Mouse (Mus musculus): ENCODE data around the gene Rps2. TPM values are rescaled to one million over a fixed set of nuclear protein-coding genes. Genes with fewer than 3 reads are reported as not detected.
"Not testable (repeated sequence)": the region's sequence is repeated elsewhere in the genome, so short reads cannot be mapped to it uniquely, and the experiment has no call there.

Rps2 gene
- 100 to 1,000 TPM; 558 to 703 (median 654) TPM for total RNA-seq (2022)

- DNase-seq (ENCODE audit: low spot score in 2 of 2) = no peak
Measured at GRCm38 (mm10) chr17:24717943-24718342, at the start of gene Rps2, which contains the start of gene Rnf151. Gene Rps2 (plus strand): TSS chr17:24718116. Gene Rnf151 (minus strand): TSS chr17:24718063.

DNA sequence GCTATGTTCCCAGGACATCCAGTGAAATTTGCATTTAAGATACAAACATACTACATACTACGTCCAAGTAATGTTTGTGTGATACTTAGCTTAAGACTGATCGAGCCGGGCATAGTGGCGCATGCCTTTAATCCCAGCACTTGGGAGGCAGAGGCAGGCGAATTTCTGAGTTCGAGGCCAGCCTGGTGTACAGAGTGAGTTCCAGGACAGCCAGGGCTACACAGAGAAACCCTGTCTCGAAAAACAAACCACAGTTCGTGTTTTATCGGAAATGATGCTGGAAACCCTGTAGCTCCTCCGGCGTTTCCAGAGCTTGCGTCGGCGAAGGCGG, 48.7 kb upstream of the Rps2 start:
- not testable (repeated sequence) for DNase-seq (ENCODE audit: low spot score in 2 of 2)

GRCm38 (mm10) chr17:24669545-24670245, 48.2 kb upstream of the Rps2 start, which contains the start of gene Zfp598:
Gene Zfp598 (plus strand): TSS chr17:24669687.
- DNase-seq (ENCODE audit: low spot score in 2 of 2) = peak; percentile 89 to 91

GRCm38 (mm10) chr17:24670246-24670844, 47.6 kb upstream of the Rps2 start:
- DNase-seq (ENCODE audit: low spot score in 2 of 2) = no peak

DNA sequence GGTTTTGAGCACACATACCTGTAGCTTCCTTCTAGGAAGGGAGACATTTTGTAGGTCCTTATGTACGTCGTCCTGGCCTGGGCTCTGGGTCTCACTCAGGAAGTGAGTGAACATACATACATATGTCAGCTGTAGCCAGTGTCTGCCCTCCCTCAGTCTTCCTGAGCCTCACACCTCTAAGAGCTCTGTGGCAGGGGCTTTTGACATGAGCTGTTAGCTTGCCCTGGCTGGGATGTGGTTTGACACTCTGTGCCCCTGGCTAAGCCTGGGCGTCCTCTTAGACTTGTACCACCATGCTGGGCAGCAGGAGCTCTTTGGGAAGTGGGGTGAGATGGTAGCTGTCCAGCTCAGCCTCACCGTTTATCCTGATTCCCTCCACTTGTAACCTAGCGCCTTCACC, 46.6 kb upstream of the Rps2 start:
- DNase-seq (ENCODE audit: low spot score in 2 of 2) = no peak

GRCm38 (mm10) chr17:24672141-24672540, 45.8 kb upstream of the Rps2 start:
- no peak for DNase-seq (ENCODE audit: low spot score in 2 of 2)

DNA sequence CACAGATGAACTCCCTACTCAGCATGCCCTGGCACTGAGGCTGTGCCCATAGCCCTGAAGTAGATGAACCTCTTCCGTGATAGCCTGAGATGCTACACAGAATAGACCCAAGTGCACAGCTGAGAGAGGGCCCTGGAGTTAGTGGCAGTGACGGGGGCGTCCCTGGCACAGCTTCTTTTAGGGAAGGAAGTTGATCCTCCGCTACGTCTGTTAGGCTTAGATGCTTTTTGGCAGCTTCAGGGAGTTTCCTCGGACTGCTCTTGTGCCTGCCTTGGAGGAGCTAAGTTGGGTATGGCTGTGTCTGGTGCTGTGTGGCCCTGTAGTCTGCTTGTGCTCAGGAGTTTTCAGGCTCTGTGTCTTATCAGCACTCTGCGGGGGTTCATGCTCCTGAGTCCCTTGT, 43.6 kb upstream of the Rps2 start:
- no peak for DNase-seq (ENCODE audit: low spot score in 2 of 2)

- DNase-seq (ENCODE audit: low spot score in 2 of 2) = no peak
Measured at GRCm38 (mm10) chr17:24676187-24676586, 41.7 kb upstream of the Rps2 start.

DNA sequence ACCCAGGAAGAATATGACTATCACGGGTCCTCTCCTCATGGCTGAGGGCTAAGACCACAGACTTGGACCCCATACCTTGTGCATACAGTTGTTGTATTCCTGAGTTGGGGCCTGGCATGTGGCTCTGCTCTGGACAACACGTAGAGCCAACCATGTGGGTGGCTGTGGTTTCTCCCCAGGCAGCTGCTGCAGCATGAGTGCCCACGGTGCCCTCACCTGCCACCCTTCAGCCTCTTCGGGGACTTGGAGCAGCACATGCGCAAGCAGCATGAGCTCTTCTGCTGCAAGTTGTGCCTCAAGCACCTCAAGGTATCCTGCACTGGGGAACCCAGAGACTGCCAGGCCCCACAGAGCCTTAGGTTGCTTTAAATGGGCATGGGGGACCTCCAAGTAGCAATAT, 41.0 kb upstream of the Rps2 start:
- DNase-seq (ENCODE audit: low spot score in 2 of 2) = no peak

DNA sequence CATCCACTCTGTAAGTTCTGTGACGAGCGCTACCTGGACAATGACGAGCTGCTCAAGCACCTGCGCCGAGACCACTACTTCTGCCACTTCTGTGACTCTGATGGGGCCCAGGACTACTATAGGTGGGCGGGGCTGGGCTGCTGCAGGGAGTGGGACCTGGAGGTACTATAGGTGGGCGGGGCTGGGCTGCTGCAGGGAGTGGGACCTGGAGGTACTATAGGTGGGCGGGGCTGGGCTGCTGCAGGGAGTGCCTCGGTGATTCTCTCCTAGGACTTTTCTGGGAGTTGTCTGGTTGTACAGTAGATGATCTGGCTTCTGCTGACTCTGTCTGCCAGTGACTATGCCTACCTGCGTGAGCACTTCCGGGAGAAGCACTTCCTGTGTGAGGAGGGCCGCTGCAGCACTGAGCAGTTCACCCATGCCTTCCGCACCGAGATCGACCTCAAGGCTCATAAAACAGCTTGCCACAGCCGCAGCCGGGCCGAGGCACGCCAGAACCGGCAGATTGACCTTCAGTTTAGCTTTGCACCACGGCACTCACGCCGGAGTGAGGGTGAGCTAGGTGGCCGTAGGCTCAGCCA, 40.3 kb upstream of the Rps2 start:
- no peak for DNase-seq (ENCODE audit: low spot score in 2 of 2)

GRCm38 (mm10) chr17:24686514-24686913, 31.4 kb upstream of the Rps2 start:
- no peak for DNase-seq (ENCODE audit: low spot score in 2 of 2)

GRCm38 (mm10) chr17:24687146-24687595, 30.7 kb upstream of the Rps2 start:
- DNase-seq (ENCODE audit: low spot score in 2 of 2) = peak; percentile 31 to 49

- DNase-seq (ENCODE audit: low spot score in 2 of 2) = no peak
Measured at GRCm38 (mm10) chr17:24687599-24687998, 30.3 kb upstream of the Rps2 start.

- no peak for DNase-seq (ENCODE audit: low spot score in 2 of 2)
Measured at GRCm38 (mm10) chr17:24689251-24690081, 28.4 kb upstream of the Rps2 start, which contains the start of gene Syngr3. Gene Syngr3 (minus strand): TSS chr17:24689955.

DNA sequence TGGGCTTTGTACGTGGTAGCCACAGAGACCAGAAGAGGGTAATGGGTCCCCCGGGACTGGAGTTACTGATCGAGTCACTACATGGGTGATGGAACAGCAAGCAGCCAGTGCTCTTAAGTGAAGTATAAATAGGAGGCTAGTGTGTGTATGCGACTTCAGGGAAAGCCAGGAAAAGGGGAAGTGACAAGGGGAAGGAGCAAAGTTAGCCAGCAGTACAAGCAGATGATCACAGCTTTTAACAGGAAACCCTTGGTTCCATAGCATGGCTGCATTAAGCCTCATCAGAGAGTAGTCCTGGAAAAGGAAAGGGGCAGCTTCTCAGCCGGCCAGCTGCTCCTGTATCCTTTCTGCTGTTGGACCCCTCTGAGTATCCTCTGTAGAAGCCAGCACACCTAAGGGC, 25.5 kb upstream of the Rps2 start:
- DNase-seq (ENCODE audit: low spot score in 2 of 2) = no peak

DNA sequence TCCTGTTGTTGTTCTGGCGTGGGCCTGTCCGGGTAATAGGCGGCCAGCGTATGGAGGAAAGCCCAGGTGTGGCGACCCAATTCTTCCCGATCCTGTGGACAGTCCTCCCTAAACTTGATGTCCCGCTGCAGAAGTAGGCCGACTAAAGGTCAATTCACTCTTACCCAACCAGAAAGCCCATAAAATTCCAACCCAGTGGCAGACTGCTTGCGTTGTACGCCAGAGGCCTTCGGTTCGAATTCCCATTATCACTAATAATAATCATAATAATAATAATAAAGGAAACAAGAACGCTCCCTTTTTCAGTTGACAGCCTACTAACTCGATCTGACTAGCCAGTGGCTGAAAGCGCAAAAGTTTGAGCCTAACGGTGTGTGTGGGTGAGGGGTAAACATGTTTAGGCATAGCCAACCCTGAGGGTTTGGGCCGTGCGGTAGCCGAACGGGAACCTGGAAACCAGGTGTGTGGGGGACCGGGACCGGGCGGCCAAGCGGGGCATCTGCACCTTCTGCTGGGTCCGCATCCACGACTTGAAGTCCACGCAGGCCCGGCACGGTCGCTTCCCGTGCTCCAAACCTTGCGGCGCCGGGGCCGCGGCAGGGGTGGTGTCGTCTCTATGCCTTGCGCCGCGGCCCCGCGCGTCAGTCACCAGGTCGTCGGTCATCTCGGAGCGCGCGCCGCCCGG, 22.4 kb upstream of the Rps2 start:
- DNase-seq (ENCODE audit: low spot score in 2 of 2) = peak in 1 of 2 experiments; percentile 15

DNA sequence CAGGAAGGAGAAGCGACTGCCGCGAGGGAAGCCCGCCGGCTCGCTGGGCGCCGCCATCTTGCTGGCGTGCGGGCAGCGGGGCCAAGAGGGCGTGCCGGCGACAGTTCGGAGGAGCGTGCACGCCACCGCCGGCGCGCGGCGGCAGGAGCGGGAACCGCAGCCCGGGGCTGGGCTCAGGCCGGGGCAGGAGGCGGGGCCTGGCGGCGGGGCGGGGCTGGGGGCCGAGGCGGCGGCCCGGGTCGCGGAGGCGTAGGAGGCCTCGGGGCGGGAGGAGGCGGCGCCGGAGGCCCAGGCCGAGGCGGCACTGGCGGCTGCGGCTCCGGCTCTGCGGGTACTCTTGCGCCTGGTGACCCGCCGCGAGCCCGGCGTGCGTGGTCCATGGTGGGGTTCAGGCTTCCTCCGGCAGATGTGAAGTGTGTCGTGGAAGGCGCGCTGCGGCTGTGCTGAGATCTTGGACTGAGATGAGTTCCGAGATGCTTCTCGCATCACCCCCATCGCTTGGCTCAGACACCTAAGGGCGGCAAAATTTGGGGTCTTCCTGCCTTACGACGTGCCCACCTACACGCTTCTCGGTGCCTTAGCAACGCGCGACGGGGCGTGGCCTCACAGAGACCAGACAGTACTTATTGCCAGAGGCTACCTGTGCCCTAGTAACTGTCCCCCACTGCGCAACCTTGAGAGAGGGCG, 21.8 kb upstream of the Rps2 start, which contains the start of the genes Gfer and Noxo1:
Gene Gfer, minus strand, starts transcription at position 146 of the 687 bp plus-strand sequence.
Gene Noxo1, plus strand, starts transcription at position 224 of the 687 bp plus-strand sequence.
- DNase-seq (ENCODE audit: low spot score in 2 of 2) = peak; percentile 80 to 84

DNA sequence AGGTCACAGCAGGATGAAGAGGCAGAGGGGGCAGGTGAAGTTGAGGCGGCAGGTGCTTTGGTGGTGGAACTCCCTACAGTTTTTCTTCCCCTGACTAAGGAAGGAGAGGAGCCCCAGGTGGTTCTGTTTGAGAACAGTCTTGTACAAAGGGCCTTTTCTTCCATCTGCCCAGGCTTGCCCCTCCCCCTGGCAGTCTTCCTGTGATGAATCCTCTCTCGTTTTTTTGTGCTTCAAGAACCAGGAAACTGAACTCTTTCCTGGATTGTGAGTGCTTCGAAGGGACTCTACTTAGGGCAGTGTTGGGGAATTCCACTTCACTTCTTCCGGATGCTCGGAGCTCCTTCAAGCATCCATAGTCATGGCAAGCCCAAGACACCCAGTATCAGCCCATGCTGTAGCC, 19.9 kb upstream of the Rps2 start:
- DNase-seq (ENCODE audit: low spot score in 2 of 2) = no peak

GRCm38 (mm10) chr17:24698715-24699114, 19.2 kb upstream of the Rps2 start:
- no peak for DNase-seq (ENCODE audit: low spot score in 2 of 2)

DNA sequence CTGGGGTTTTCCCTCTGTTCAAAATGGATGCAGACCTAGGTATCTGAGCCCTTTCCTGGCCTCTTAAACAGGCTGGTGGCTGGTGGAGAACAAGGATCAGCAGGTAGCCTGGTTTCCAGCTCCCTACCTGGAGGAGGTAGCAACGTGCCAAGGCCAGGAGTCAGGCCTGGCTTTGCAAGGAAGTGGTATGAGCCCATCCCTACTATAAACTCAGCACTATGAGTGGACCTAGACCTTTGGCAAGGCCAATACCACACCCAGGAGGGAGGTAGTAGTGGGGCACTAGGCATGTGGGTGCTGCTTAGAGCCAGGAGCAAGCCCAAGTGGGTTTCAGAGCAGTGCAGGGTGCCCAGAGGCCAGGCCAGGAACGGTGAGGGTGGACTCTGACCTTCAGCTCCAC, 18.4 kb upstream of the Rps2 start:
- no peak for DNase-seq (ENCODE audit: low spot score in 2 of 2)
